Mouse (Mus musculus) lung, embryonic 16.5 days (tissue): Measurements from ENCODE around the gene BC034090. TPM values are rescaled to one million over a fixed set of nuclear protein-coding genes. Genes with fewer than 3 reads are reported as not detected.

ENCODE experiments used
- ATAC-seq: fragments of 200-750 bp; cut with Nextera tagmentation; 2 replicates; pipeline ENCODE4 v1.8.0; 2017; ENCODE audit warnings: low read depth, mild to moderate bottlenecking, moderate library complexity
- H3K27ac ChIP-seq: fragments of 300-500 bp; sonication (generic); 2 replicates; pipeline ENCODE4 v1.5.1; 2014; ENCODE audit warnings: mild to moderate bottlenecking, control low read depth, low read length
- H3K27me3 ChIP-seq: fragments of 300-500 bp; sonication (generic); 2 replicates; pipeline ENCODE4 v1.6.1; 2014; ENCODE audit warnings: low read depth, low read length, mixed read lengths; ENCODE audit not compliant: control insufficient read depth, insufficient read depth
- H3K36me3 ChIP-seq: fragments of 300-500 bp; sonication (generic); 2 replicates; pipeline ENCODE4 v1.6.1; 2014; ENCODE audit warnings: low read length; ENCODE audit not compliant: control insufficient read depth, insufficient read depth
- H3K4me1 ChIP-seq: fragments of 300-500 bp; sonication (generic); replicated peaks from 2 replicates; pipeline ENCODE4 v1.6.1; 2014; ENCODE audit warnings: low read length, mixed read lengths; ENCODE audit not compliant: control insufficient read depth, insufficient read depth
- H3K4me2 ChIP-seq: fragments of 300-500 bp; sonication (generic); 2 replicates; pipeline ENCODE4 v1.6.1; 2014; ENCODE audit warnings: low read depth, low read length, control low read depth
- H3K4me3 ChIP-seq: fragments of 300-500 bp; sonication (generic); 2 replicates; pipeline ENCODE4 v1.5.1; 2014; ENCODE audit warnings: mild to moderate bottlenecking, low read length, control low read depth
- H3K9ac ChIP-seq: fragments of 300-500 bp; sonication (generic); 2 replicates; pipeline ENCODE4 v1.6.1; 2014; ENCODE audit warnings: low read length, control low read depth
- H3K9me3 ChIP-seq: fragments of 300-500 bp; sonication (generic); 2 replicates; pipeline ENCODE4 v1.6.1; 2016; ENCODE audit warnings: low read length; ENCODE audit not compliant: control insufficient read depth
- WGBS: fragments of 180-500 bp; shearing (Covaris S2); extraction: QIAGEN DNeasy Blood & Tissue Kit; methylation state at CpG from one replicate; pipeline ENCODE4 v1.1.7; 2014; 5-methylcytosine and 5-hydroxymethylcytosine counted together
- polyA plus RNA-seq: library from polyadenylated mRNA; unstranded; fragments of >200 nt; fragmentation: Nextera tagmentation; extraction: Ambion mirVana; gene quantifications from 2 replicates; pipeline ENCODE4 v1.2.1, GENCODE M21; 2015

Gene BC034090
- polyA plus RNA-seq, 1 experiment from 2014 or later: 4.4 TPM

GRCm38 (mm10) chr1:155212936-155213774 lies 31.1 kb downstream of the BC034090 start:
- no peak overlapping the region for H3K4me3 ChIP-seq
- peak overlapping the region; percentile 12 for H3K9ac ChIP-seq
- WGBS: 22% methylated on average over 18 of the region's 18 CpGs
- H3K4me1 ChIP-seq: peaks cover 42% of the 10 kb centered on the region
- peak overlapping the region; percentile 63 for H3K27ac ChIP-seq
- no peaks in the 10 kb centered on the region for H3K9me3 ChIP-seq
- no peaks in the 10 kb centered on the region for H3K27me3 ChIP-seq
- H3K4me2 ChIP-seq: no peak overlapping the region
- no peaks in the 10 kb centered on the region for H3K36me3 ChIP-seq
- ATAC-seq: peak; percentile 66

- H3K27ac ChIP-seq: peak overlapping the region; percentile 63
- H3K9me3 ChIP-seq: no peaks in the 10 kb centered on the region
- H3K36me3 ChIP-seq: no peaks in the 10 kb centered on the region
- no peak overlapping the region for H3K4me2 ChIP-seq
- H3K9ac ChIP-seq: peak overlapping the region; percentile 43
- H3K4me3 ChIP-seq: no peak overlapping the region
- peak; percentile 80 for ATAC-seq
- peaks cover 42% of the 10 kb centered on the region for H3K4me1 ChIP-seq
- WGBS: 21% methylated on average over 6 of the region's 6 CpGs
- no peaks in the 10 kb centered on the region for H3K27me3 ChIP-seq
Measured at GRCm38 (mm10) chr1:155212493-155212892, 31.8 kb downstream of the BC034090 start.

- no peak overlapping the region for H3K4me2 ChIP-seq
- H3K27ac ChIP-seq: peak overlapping the region; percentile 63
- 26% methylated on average over 4 of the region's 4 CpGs for WGBS
- H3K9me3 ChIP-seq: no peaks in the 10 kb centered on the region
- H3K4me3 ChIP-seq: no peak overlapping the region
- no peak for ATAC-seq
- H3K4me1 ChIP-seq: peaks cover 42% of the 10 kb centered on the region
- H3K27me3 ChIP-seq: no peaks in the 10 kb centered on the region
- H3K9ac ChIP-seq: peak overlapping the region; percentile 43
- H3K36me3 ChIP-seq: no peaks in the 10 kb centered on the region
Measured at GRCm38 (mm10) chr1:155212081-155212480, 32.2 kb downstream of the BC034090 start.

GRCm38 (mm10) chr1:155211017-155211416 lies 33.2 kb downstream of the BC034090 start:
- H3K36me3 ChIP-seq: no peaks in the 10 kb centered on the region
- H3K9ac ChIP-seq: no peak overlapping the region
- H3K27me3 ChIP-seq: no peaks in the 10 kb centered on the region
- no peak for ATAC-seq
- H3K4me2 ChIP-seq: no peak overlapping the region
- 38% methylated on average over 7 of the region's 7 CpGs for WGBS
- no peaks in the 10 kb centered on the region for H3K9me3 ChIP-seq
- no peak overlapping the region for H3K4me3 ChIP-seq
- H3K27ac ChIP-seq: no peak overlapping the region
- H3K4me1 ChIP-seq: peaks cover 42% of the 10 kb centered on the region

GRCm38 (mm10) chr1:155210011-155210763 lies 34.1 kb downstream of the BC034090 start:
- H3K4me1 ChIP-seq: peaks cover 48% of the 10 kb centered on the region
- H3K4me3 ChIP-seq: no peak overlapping the region
- no peaks in the 10 kb centered on the region for H3K36me3 ChIP-seq
- no peak overlapping the region for H3K9ac ChIP-seq
- ATAC-seq: no peak
- H3K9me3 ChIP-seq: no peaks in the 10 kb centered on the region
- no peak overlapping the region for H3K4me2 ChIP-seq
- 68% methylated on average over 11 of the region's 11 CpGs for WGBS
- H3K27me3 ChIP-seq: no peaks in the 10 kb centered on the region
- H3K27ac ChIP-seq: no peak overlapping the region

- H3K36me3 ChIP-seq: no peaks in the 10 kb centered on the region
- 54% methylated on average over 3 of the region's 3 CpGs for WGBS
- no peak overlapping the region for H3K27ac ChIP-seq
- no peak overlapping the region for H3K4me2 ChIP-seq
- no peaks in the 10 kb centered on the region for H3K27me3 ChIP-seq
- H3K9me3 ChIP-seq: no peaks in the 10 kb centered on the region
- H3K4me3 ChIP-seq: no peak overlapping the region
- peaks cover 32% of the 10 kb centered on the region for H3K4me1 ChIP-seq
- no peak overlapping the region for H3K9ac ChIP-seq
- ATAC-seq: no peak
Measured at GRCm38 (mm10) chr1:155207859-155208258, 36.4 kb downstream of the BC034090 start.

GRCm38 (mm10) chr1:155205822-155206660 lies 38.2 kb downstream of the BC034090 start:
- H3K4me1 ChIP-seq: peaks cover 22% of the 10 kb centered on the region
- H3K4me2 ChIP-seq: no peak overlapping the region
- H3K9ac ChIP-seq: no peak overlapping the region
- H3K9me3 ChIP-seq: no peaks in the 10 kb centered on the region
- 48% methylated on average over 19 of the region's 19 CpGs for WGBS
- H3K27ac ChIP-seq: no peak overlapping the region
- H3K36me3 ChIP-seq: no peaks in the 10 kb centered on the region
- no peaks in the 10 kb centered on the region for H3K27me3 ChIP-seq
- ATAC-seq: 0 out of 2 replicates have a peak, but pooled peaks have one; percentile 11
- no peak overlapping the region for H3K4me3 ChIP-seq

- ATAC-seq: no peak
- no peaks in the 10 kb centered on the region for H3K27me3 ChIP-seq
- no peak overlapping the region for H3K27ac ChIP-seq
- 0 out of 2 replicates have a peak, but pooled peaks cover 2% of the 10 kb centered on the region for H3K36me3 ChIP-seq
- H3K9me3 ChIP-seq: no peaks in the 10 kb centered on the region
- no peak overlapping the region for H3K9ac ChIP-seq
- peaks cover 24% of the 10 kb centered on the region for H3K4me1 ChIP-seq
- no peak overlapping the region for H3K4me2 ChIP-seq
- 53% methylated on average over 7 of the region's 7 CpGs for WGBS
- no peak overlapping the region for H3K4me3 ChIP-seq
Measured at GRCm38 (mm10) chr1:155205311-155205710, 38.9 kb downstream of the BC034090 start.
